Mouse (Mus musculus) lung, postnatal 10 days (tissue): ENCODE data around the gene Ecpas.
A peak's percentile ranks its signal among the peaks of the same experiment; 100 is the strongest.

Experiments used
- DNase-seq: peaks from one replicate; pipeline ENCODE4 v3.0.0; 2021

Ecpas gene

GRCm38 (mm10) chr4:58910175-58911068, 2.1 kb downstream of the Ecpas start:
- no peak for DNase-seq

GRCm38 (mm10) chr4:58907453-58907852, 5.1 kb downstream of the Ecpas start:
- DNase-seq: no peak

- DNase-seq: no peak
Measured at GRCm38 (mm10) chr4:58898318-58898717, 14.2 kb downstream of the Ecpas start.

GRCm38 (mm10) chr4:58897436-58897835, 15.1 kb downstream of the Ecpas start:
- DNase-seq: no peak

- no peak for DNase-seq
Measured at GRCm38 (mm10) chr4:58894399-58894798, 18.1 kb downstream of the Ecpas start.

GRCm38 (mm10) chr4:58890035-58890782, 22.3 kb downstream of the Ecpas start:
- DNase-seq: no peak

GRCm38 (mm10) chr4:58888568-58888967, 24.0 kb downstream of the Ecpas start:
- no peak for DNase-seq

- DNase-seq: no peak
Measured at GRCm38 (mm10) chr4:58887626-58888025, 24.9 kb downstream of the Ecpas start.

GRCm38 (mm10) chr4:58886778-58887177, 25.8 kb downstream of the Ecpas start:
- DNase-seq: no peak

- no peak for DNase-seq
Measured at GRCm38 (mm10) chr4:58885341-58885740, 27.2 kb downstream of the Ecpas start.

GRCm38 (mm10) chr4:58883841-58884240, 28.7 kb downstream of the Ecpas start:
- no peak for DNase-seq

- DNase-seq: no peak
Measured at GRCm38 (mm10) chr4:58874373-58874772, 38.2 kb downstream of the Ecpas start.

- DNase-seq: peak; percentile 3
Measured at GRCm38 (mm10) chr4:58867242-58867641, 45.3 kb downstream of the Ecpas start.

- no peak for DNase-seq
Measured at GRCm38 (mm10) chr4:58832908-58833307, 79.6 kb downstream of the Ecpas start.

- peak; percentile 1 for DNase-seq
Measured at GRCm38 (mm10) chr4:58825921-58826320, 86.6 kb downstream of the Ecpas start.

GRCm38 (mm10) chr4:58787616-58788015, 124.9 kb downstream of the Ecpas start, which contains the start of gene Olfr267:
TSS of gene Olfr267 (minus strand) at chr4:58787716.
- DNase-seq: no peak

GRCm38 (mm10) chr4:58786659-58787058, 125.9 kb downstream of the Ecpas start:
- DNase-seq: peak; percentile 3

- DNase-seq: peak; percentile 7
Measured at GRCm38 (mm10) chr4:58763417-58763816, 149.1 kb downstream of the Ecpas start.

- no peak for DNase-seq
Measured at GRCm38 (mm10) chr4:58749510-58749909, 163.0 kb downstream of the Ecpas start.

- DNase-seq: peak; percentile 36
Measured at GRCm38 (mm10) chr4:58749101-58749500, 163.4 kb downstream of the Ecpas start.
